Mouse (Mus musculus) adrenal gland, postnatal 36 days (tissue): Measurements from ENCODE around the gene Tnrc6b. TPM values are rescaled to one million over a fixed set of nuclear protein-coding genes. Genes with fewer than 3 reads are reported as not detected.
"Not testable (repeated sequence)": the region's sequence is repeated elsewhere in the genome, so short reads cannot be mapped to it uniquely, and the experiment has no call there.

Experiments
- DNase-seq, 2 experiments: peaks; one replicate each; pipeline ENCODE4 v3.0.0; 2021; ENCODE audit warnings: mixed read lengths in 1 of 2
- total RNA-seq, 2 experiments: library from RNA; stranded (reverse); gene quantifications; 2 replicates each; pipeline ENCODE4 v1.2.3; 2021

Gene Tnrc6b
- total RNA-seq, 2 experiments from 2014 or later: 46.5 to 56.9 TPM

GRCm38 (mm10) chr15:80915850-80916249 lies 204.7 kb downstream of the Tnrc6b start:
- peak; percentile 40 to 55 for DNase-seq

GRCm38 (mm10) chr15:80916621-80917020 lies 205.5 kb downstream of the Tnrc6b start:
- DNase-seq: no peak

- no peak for DNase-seq
These were observed 209.2 kb downstream of the Tnrc6b start for GRCm38 (mm10) chr15:80920346-80920745.

GRCm38 (mm10) chr15:80921781-80922180 lies 210.7 kb downstream of the Tnrc6b start:
- no peak for DNase-seq

GRCm38 (mm10) chr15:80924211-80924610 lies 213.1 kb downstream of the Tnrc6b start:
- DNase-seq: no peak

GRCm38 (mm10) chr15:80928811-80929355 lies 217.8 kb downstream of the Tnrc6b start:
- no peak for DNase-seq

- DNase-seq: no peak
These were observed 219.0 kb downstream of the Tnrc6b start for GRCm38 (mm10) chr15:80930048-80930571.

GRCm38 (mm10) chr15:80930676-80931320 lies 219.7 kb downstream of the Tnrc6b start:
- DNase-seq: not testable (repeated sequence)

GRCm38 (mm10) chr15:80931345-80931960 lies 220.3 kb downstream of the Tnrc6b start:
- DNase-seq: no peak

GRCm38 (mm10) chr15:80934841-80935240 lies 223.7 kb downstream of the Tnrc6b start:
- no peak for DNase-seq

- DNase-seq: no peak
These were observed 225.6 kb downstream of the Tnrc6b start for GRCm38 (mm10) chr15:80936686-80937085.

GRCm38 (mm10) chr15:80938615-80939014 lies 227.5 kb downstream of the Tnrc6b start:
- no peak for DNase-seq

- DNase-seq: no peak
These were observed 228.3 kb downstream of the Tnrc6b start for GRCm38 (mm10) chr15:80939401-80939800.

- no peak for DNase-seq
These were observed 230.4 kb downstream of the Tnrc6b start for GRCm38 (mm10) chr15:80941468-80942040.

GRCm38 (mm10) chr15:80945851-80946250 lies 234.7 kb downstream of the Tnrc6b start:
- DNase-seq: peak; percentile 44 to 68

GRCm38 (mm10) chr15:80948145-80949135 lies 237.3 kb downstream of the Tnrc6b start, which contains the start of gene Adsl:
Adsl (plus strand) TSS chr15:80948490.
- peak; percentile 92 for DNase-seq

GRCm38 (mm10) chr15:80949431-80949830 lies 238.3 kb downstream of the Tnrc6b start:
- DNase-seq: no peak

GRCm38 (mm10) chr15:80950055-80950454 lies 238.9 kb downstream of the Tnrc6b start:
- DNase-seq: no peak

GRCm38 (mm10) chr15:80953971-80954370 lies 242.9 kb downstream of the Tnrc6b start:
- no peak for DNase-seq

GRCm38 (mm10) chr15:80954861-80955260 lies 243.7 kb downstream of the Tnrc6b start:
- no peak for DNase-seq

- DNase-seq: no peak
These were observed 244.8 kb downstream of the Tnrc6b start for GRCm38 (mm10) chr15:80955836-80956438.
